ENCODE assay signal across 18 mouse cellular contexts in the genomic region with DNA sequence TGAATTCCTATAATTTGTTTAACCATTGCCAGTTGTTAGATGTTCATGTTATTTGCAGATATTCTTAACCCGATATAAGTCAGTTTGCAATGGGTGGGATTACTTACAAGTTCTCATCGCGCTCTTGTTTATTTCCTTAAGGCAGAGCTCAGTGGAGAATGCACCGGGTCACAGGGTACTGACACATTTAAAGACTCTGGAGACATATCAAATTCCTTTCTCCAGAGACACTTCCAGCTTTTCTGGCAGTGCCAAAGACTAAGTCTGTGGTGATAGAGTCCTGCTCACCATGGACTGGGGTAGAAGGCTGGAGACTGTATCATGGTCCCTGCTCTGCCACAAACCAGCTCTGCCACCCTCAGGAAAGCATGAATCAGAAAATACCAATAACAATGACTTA. TPM values are rescaled to one million over a fixed set of nuclear protein-coding genes. Genes with fewer than 3 reads are reported as not detected.
DNase-seq lines count a peak whose midpoint lies in the region; ATAC-seq and TF ChIP-seq lines count a peak whose summit lies in the region.
"Had no signal": no experiment of that assay in that cellular context is flagged by ENCODE, and none has a peak within 500 bp of the region (broad histone marks: within the 10 kb centered on the region; RNA-seq: fewer than 3 reads in every experiment).

No protein-coding gene starts in this region.

- H3K4me2 ChIP-seq in intestine, embryonic 14.5 days (ENCODE audit: low read length) = no peak overlapping the region
- H3K4me2 ChIP-seq in intestine, postnatal 0 days (replicated peaks; ENCODE audit: low read depth) = no peak overlapping the region
- no peak overlapping the region for H3K4me2 ChIP-seq in liver, postnatal 0 days (ENCODE audit: low read depth, low read length)
- no peak overlapping the region for H3K4me2 ChIP-seq in liver, embryonic 12.5 days
- no peak overlapping the region for H3K4me2 ChIP-seq in stomach, embryonic 16.5 days (ENCODE audit: low read depth, low read length)
- H3K4me2 ChIP-seq: neural tube, embryonic 13.5 days had no signal

- WGBS in intestine, embryonic 14.5 days = 33% methylated on average over 4 of the region's 4 CpGs
- 54% methylated on average over 4 of the region's 4 CpGs for WGBS in intestine, postnatal 0 days
- 78% methylated on average over 4 of the region's 4 CpGs for WGBS in liver, postnatal 0 days (ENCODE audit: insufficient replicate concordance)
- 68% methylated on average over 4 of the region's 4 CpGs for WGBS in liver, embryonic 12.5 days (ENCODE audit: insufficient replicate concordance)
- whole genome bisulfite sequencing in stomach, embryonic 16.5 days = 35% methylated on average over 4 of the region's 4 CpGs

- H3K9ac ChIP-seq in intestine, embryonic 14.5 days (ENCODE audit: low read length) = no peak overlapping the region
- no peak overlapping the region for H3K9ac ChIP-seq in intestine, postnatal 0 days (ENCODE audit: low read depth, low read length)
- H3K9ac ChIP-seq in liver, postnatal 0 days (replicated peaks) = no peak overlapping the region
- no peak overlapping the region for H3K9ac ChIP-seq in liver, embryonic 12.5 days
- no peak overlapping the region for H3K9ac ChIP-seq in stomach, embryonic 16.5 days (ENCODE audit: low read length)
- H3K9ac ChIP-seq: forebrain, postnatal 0 days; neural tube, embryonic 13.5 days had no signal

- H3K4me1 ChIP-seq in intestine, embryonic 14.5 days (replicated peaks; ENCODE audit: control insufficient read depth, insufficient read depth, low read length) = peaks cover 46% of the 10 kb centered on the region
- 0 out of 2 replicates have a peak, but pooled peaks cover 7% of the 10 kb centered on the region for H3K4me1 ChIP-seq in intestine, postnatal 0 days (replicated peaks; ENCODE audit: control insufficient read depth, insufficient read depth, low read length)
- H3K4me1 ChIP-seq in liver, postnatal 0 days (ENCODE audit: insufficient read depth) = peaks cover 14% of the 10 kb centered on the region
- peaks cover 36% of the 10 kb centered on the region for H3K4me1 ChIP-seq in liver, embryonic 12.5 days
- H3K4me1 ChIP-seq in embryonic fibroblast, embryonic 13.5 days (ENCODE audit: control insufficient read depth, insufficient read depth, low read length) = peaks cover 4% of the 10 kb centered on the region; the same call in 1 of the 2 replicates
- H3K4me1 ChIP-seq in stomach, embryonic 16.5 days (ENCODE audit: control insufficient read depth, insufficient read depth, low read length) = peaks cover 51% of the 10 kb centered on the region
- H3K4me1 ChIP-seq: neural tube, embryonic 13.5 days had no signal

- no peak for TF ChIP-seq EP300 in liver, postnatal 0 days (IDR thresholded peaks at IDR 0.05; ENCODE audit: low read depth)

- no peak for DNase-seq in intestine, embryonic 14.5 days (ENCODE audit: low spot score)
- no peak for DNase-seq in liver, postnatal 0 days
- DNase-seq: adrenal gland, postnatal 14 days; cerebellum, adult 8-10 months; forebrain, postnatal 0 days; gastrocnemius, postnatal 36 days; heart, postnatal 10 days; lung, adult 2 months; right cerebral cortex, postnatal 25 days had no signal

- no peak for TF ChIP-seq CTCF in intestine, postnatal 0 days (IDR thresholded peaks at IDR 0.05; ENCODE audit: low read depth)
- TF ChIP-seq CTCF in liver, postnatal 0 days (IDR thresholded peaks at IDR 0.05; ENCODE audit: low read depth) = no peak
- TF ChIP-seq CTCF in embryonic fibroblast, embryonic 13.5 days (IDR thresholded peaks at IDR 0.05; ENCODE audit: borderline replicate concordance, insufficient read depth, low read length) = no peak

- H3K27ac ChIP-seq in intestine, embryonic 14.5 days (ENCODE audit: low read depth) = peak overlapping the region; percentile 40; the same call in 1 of the 2 replicates
- H3K27ac ChIP-seq in intestine, postnatal 0 days (ENCODE audit: low read depth, low read length) = no peak overlapping the region
- peak overlapping the region; percentile 3; the same call in 1 of the 2 replicates for H3K27ac ChIP-seq in liver, postnatal 0 days (ENCODE audit: low read depth)
- no peak overlapping the region for H3K27ac ChIP-seq in liver, embryonic 12.5 days
- peak overlapping the region; percentile 28; the same call in 1 of the 2 replicates for H3K27ac ChIP-seq in embryonic fibroblast, embryonic 13.5 days (ENCODE audit: insufficient read depth, low read length)
- peak overlapping the region; percentile 71 for H3K27ac ChIP-seq in stomach, embryonic 16.5 days (ENCODE audit: low read length)
- H3K27ac ChIP-seq: layer of hippocampus, adult 2 months; left cerebral cortex, adult 2 months; neural tube, embryonic 13.5 days had no signal

- H3K4me3 ChIP-seq in intestine, embryonic 14.5 days (ENCODE audit: low read depth, low read length) = no peak overlapping the region
- H3K4me3 ChIP-seq in intestine, postnatal 0 days (ENCODE audit: low read depth, low read length) = no peak overlapping the region
- H3K4me3 ChIP-seq in liver, postnatal 0 days (ENCODE audit: low read depth, low read length) = no peak overlapping the region
- no peak overlapping the region for H3K4me3 ChIP-seq in liver, embryonic 12.5 days
- no peak overlapping the region for H3K4me3 ChIP-seq in embryonic fibroblast, embryonic 13.5 days (ENCODE audit: insufficient read depth, low read length)
- no peak overlapping the region for H3K4me3 ChIP-seq in stomach, embryonic 16.5 days (replicated peaks; ENCODE audit: low read length)
- H3K4me3 ChIP-seq: layer of hippocampus, adult 2 months; left cerebral cortex, adult 2 months; neural tube, embryonic 13.5 days had no signal

- no peaks in the 10 kb centered on the region for H3K36me3 ChIP-seq in intestine, embryonic 14.5 days (ENCODE audit: control insufficient read depth, insufficient read depth, low read length)
- H3K36me3 ChIP-seq in intestine, postnatal 0 days (ENCODE audit: control insufficient read depth, insufficient read depth) = no peaks in the 10 kb centered on the region
- H3K36me3 ChIP-seq in liver, postnatal 0 days (replicated peaks; ENCODE audit: insufficient read depth, low read length) = no peaks in the 10 kb centered on the region
- no peaks in the 10 kb centered on the region for H3K36me3 ChIP-seq in liver, embryonic 12.5 days
- H3K36me3 ChIP-seq in stomach, embryonic 16.5 days (ENCODE audit: control insufficient read depth, insufficient read depth, low read length) = no peaks in the 10 kb centered on the region; the same call in 1 of the 2 replicates
- H3K36me3 ChIP-seq: neural tube, embryonic 13.5 days had no signal

- H3K9me3 ChIP-seq in intestine, embryonic 14.5 days (ENCODE audit: control insufficient read depth, low read length) = peaks cover 7% of the 10 kb centered on the region
- H3K9me3 ChIP-seq in intestine, postnatal 0 days (ENCODE audit: control insufficient read depth) = 0 out of 2 replicates have a peak, but pooled peaks cover 4% of the 10 kb centered on the region
- H3K9me3 ChIP-seq in liver, postnatal 0 days (ENCODE audit: low read length) = no peaks in the 10 kb centered on the region
- peaks cover 6% of the 10 kb centered on the region for H3K9me3 ChIP-seq in liver, embryonic 12.5 days (replicated peaks)
- H3K9me3 ChIP-seq in stomach, embryonic 16.5 days (replicated peaks; ENCODE audit: control insufficient read depth, low read length) = peaks cover 4% of the 10 kb centered on the region; the same call in 1 of the 2 replicates

- H3K27me3 ChIP-seq in intestine, embryonic 14.5 days (replicated peaks; ENCODE audit: control insufficient read depth, insufficient read depth, low read length) = no peaks in the 10 kb centered on the region
- H3K27me3 ChIP-seq in intestine, postnatal 0 days (replicated peaks; ENCODE audit: control insufficient read depth, insufficient read depth, low read length) = no peaks in the 10 kb centered on the region
- H3K27me3 ChIP-seq in liver, postnatal 0 days (ENCODE audit: insufficient read depth, low read length) = no peaks in the 10 kb centered on the region
- H3K27me3 ChIP-seq in liver, embryonic 12.5 days (replicated peaks) = 0 out of 2 replicates have a peak, but pooled peaks cover 16% of the 10 kb centered on the region
- no peaks in the 10 kb centered on the region for H3K27me3 ChIP-seq in stomach, embryonic 16.5 days (ENCODE audit: control insufficient read depth, insufficient read depth, low read length)
- H3K27me3 ChIP-seq: neural tube, embryonic 13.5 days had no signal

- ATAC-seq in intestine, embryonic 14.5 days (replicated peaks; ENCODE audit: low FRiP score, low TSS enrichment, low read depth) = no peak
- ATAC-seq in intestine, postnatal 0 days = no peak
- no peak for ATAC-seq in liver, postnatal 0 days
- no peak for ATAC-seq in liver, embryonic 12.5 days
- ATAC-seq in stomach, embryonic 16.5 days (ENCODE audit: insufficient read depth, low FRiP score) = 0 out of 2 replicates have a peak, but pooled peaks have one; percentile 39
- no peak for ATAC-seq in erythroblast, adult 5-6 weeks (replicated peaks; ENCODE audit: low FRiP score, poor library complexity, severe bottlenecking)
- ATAC-seq: forebrain, postnatal 0 days; hindbrain, embryonic 16.5 days had no signal

- no peak for TF ChIP-seq POLR2A in embryonic fibroblast, embryonic 13.5 days (IDR thresholded peaks at IDR 0.05; ENCODE audit: low read depth, low read length)

RNA-seq across cellular contexts. Expression of gene Plpp1, which starts 38.0 kb away (rescaled TPM):
- 77.6 and 83.4 TPM in 2 replicates for polyA plus RNA-seq in intestine, embryonic 14.5 days (2014; fragmentation: Nextera tagmentation; extraction: Ambion mirVana)
- 91.0 and 98.5 TPM in 2 replicates for polyA plus RNA-seq in intestine, postnatal 0 days (2015; fragmentation: Nextera tagmentation; extraction: Ambion mirVana)
- 44.6 and 55.4 TPM in 2 replicates for polyA plus RNA-seq in liver, postnatal 0 days (2015; fragmentation: Nextera tagmentation; extraction: Ambion mirVana)
- 28.6 and 30.8 TPM in 2 replicates for polyA plus RNA-seq in liver, embryonic 12.5 days (2016; fragmentation: Nextera tagmentation; extraction: Ambion mirVana)
- polyA plus RNA-seq in embryonic fibroblast, embryonic 13.5 days (2011; ENCODE audit: insufficient read length, low read depth, missing spikeins) = 175 and 205 TPM in 2 replicates
- polyA plus RNA-seq in stomach, embryonic 16.5 days (2015; fragmentation: Nextera tagmentation; extraction: Ambion mirVana) = 117 and 120 TPM in 2 replicates
- 89.2 and 96.3 TPM in 2 replicates for total RNA-seq in erythroblast, adult 5-6 weeks (2015; ENCODE audit: low replicate concordance)
- 68.1 and 85.5 TPM in 2 replicates for total RNA-seq in erythroblast, adult 5-6 weeks (2017; ENCODE audit: low replicate concordance)

Comparison
In these comparisons a context has a peak if more than half of its experiments do, and no peak if none do; other contexts are left out.
1. H3K27ac ChIP-seq: peak in intestine, embryonic 14.5 days (single experiment), liver, postnatal 0 days (single experiment), embryonic fibroblast, embryonic 13.5 days (single experiment) and stomach, embryonic 16.5 days (single experiment); none in intestine, postnatal 0 days (single experiment) and liver, embryonic 12.5 days (single experiment).